Mouse (Mus musculus): ENCODE measurements around the gene Slfn14. TPM values are rescaled to one million over a fixed set of nuclear protein-coding genes. Genes with fewer than 3 reads are reported as not detected.
A peak's percentile ranks its signal among the peaks of the same experiment; 100 is the strongest.

Gene Slfn14
- polyA plus RNA-seq, 1 experiment from 2014 or later: 0.83 TPM

DNA sequence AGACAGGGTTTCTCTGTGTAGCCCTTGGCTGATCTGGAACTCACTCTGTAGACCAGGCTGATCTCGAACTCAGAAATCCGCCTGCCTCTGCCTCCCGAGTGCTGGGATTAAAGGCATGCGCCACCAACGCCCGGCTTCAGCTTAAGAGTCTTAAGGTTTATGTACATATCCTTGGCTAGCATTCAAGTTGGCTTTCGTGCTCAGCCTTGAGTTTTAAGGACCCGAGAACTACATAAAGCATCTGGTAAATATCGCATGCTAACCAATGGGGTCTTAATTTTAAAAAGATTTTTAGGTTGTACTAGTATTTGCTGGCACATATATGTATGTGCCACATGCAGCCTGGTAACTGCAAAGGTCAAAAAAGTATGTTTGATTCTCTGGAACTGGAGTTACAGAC lies 13.2 kb upstream of the Slfn14 start:
- Histone ChIP-seq H3K4me2 (replicated peaks) (no peak overlapping the region), H3K27ac (replicated peaks) (no peak overlapping the region), H3K27me3 (no peaks in the 10 kb centered on the region), H3K9ac (replicated peaks) (no peak overlapping the region), H3K4me1 (peaks cover 31% of the 10 kb centered on the region), H3K9me3 (no peaks in the 10 kb centered on the region), H3K36me3 (peaks cover 15% of the 10 kb centered on the region), H3K4me3 (no peak overlapping the region)
- 96% methylated on average over 9 of the region's 9 CpGs for WGBS
- no peak for ATAC-seq (ENCODE audit: low FRiP score, low read depth)

DNA sequence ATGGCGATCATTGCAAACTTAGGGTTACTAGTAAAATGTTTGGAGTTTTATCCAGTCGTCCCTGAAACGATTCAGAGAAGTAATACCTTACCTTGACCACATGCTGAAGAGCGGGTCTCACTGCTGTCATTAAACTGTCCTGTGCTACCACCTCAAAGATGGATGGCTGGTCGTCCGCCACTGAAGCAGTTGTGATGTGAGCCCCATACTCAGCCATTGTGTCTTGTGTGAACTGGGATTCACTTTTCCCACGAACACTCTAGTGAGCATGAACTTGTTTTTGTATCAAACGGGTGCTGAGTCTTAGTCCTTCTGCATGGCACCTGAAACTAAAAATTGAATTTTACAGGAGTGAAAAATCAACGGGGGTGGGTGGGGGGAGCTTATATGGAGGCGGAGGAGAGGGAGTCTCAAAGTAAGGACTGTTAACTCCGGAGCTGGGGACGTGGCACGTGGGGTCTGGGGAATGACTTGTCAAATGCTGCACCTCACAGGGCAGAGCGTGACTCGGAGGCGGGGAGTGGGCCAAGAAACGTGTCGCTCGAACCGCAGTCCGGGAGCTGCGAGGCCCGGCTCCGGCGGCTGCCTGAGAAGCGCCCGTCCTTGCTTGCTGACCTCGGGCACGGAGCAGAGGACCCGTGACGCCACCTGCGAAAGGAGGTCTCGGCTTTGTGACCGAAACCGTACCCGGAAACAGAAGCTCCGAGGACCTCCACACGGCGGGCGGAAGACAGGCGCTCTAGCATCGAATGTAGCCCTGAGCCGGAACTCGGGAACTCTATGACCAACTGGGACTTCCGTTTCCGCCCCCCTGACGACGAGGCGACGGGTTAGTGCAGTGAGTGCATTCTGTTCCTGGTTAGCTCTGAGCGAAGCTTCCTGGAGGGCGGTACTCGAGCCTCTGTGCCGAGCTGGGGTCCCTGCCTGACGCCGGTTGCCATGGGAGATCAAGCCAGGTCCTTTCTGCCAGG lies 12.0 kb upstream of the Slfn14 start, which contains the start of gene Ap2b1:
Ap2b1 (plus strand) TSS at position 800 of the 971 bp plus-strand sequence.
- peaks cover 23% of the 10 kb centered on the region for H3K4me1 ChIP-seq
- no peaks in the 10 kb centered on the region for H3K9me3 ChIP-seq
- H3K4me3 ChIP-seq: peak within 1 kb of the TSS; percentile 81
- H3K36me3 ChIP-seq: peaks cover 15% of the 10 kb centered on the region
- 2% methylated on average over 56 of the region's 56 CpGs for WGBS
- peak within 1 kb of the TSS; percentile 64 for H3K4me2 ChIP-seq (replicated peaks)
- H3K27me3 ChIP-seq: no peaks in the 10 kb centered on the region
- peak; percentile 88 for ATAC-seq (ENCODE audit: low FRiP score, low read depth)
- peak within 1 kb of the TSS; percentile 72 for H3K9ac ChIP-seq (replicated peaks)
- peak within 1 kb of the TSS; percentile 88 for H3K27ac ChIP-seq (replicated peaks)

DNA sequence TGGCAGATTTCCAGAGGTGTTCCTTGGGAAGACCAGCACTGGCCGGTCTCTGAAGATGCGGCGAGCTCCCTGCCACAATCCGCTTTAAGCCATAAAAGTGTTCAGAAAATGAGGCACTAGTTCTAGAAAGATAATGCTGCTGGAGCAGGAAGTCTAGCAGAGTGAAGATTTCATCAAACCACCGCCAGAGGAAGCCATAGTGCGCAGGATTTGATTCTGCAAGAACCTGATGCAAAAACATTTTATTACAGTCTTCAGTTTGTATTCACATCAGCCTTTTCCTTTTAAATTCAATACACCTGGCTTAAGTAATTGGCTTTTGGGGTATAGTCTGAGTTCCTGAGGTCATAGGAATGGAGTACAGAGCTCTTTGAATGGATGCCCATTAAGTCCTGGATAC lies 11.3 kb upstream of the Slfn14 start:
- Histone ChIP-seq H3K9me3 (no peaks in the 10 kb centered on the region), H3K4me1 (peaks cover 29% of the 10 kb centered on the region), H3K27ac (replicated peaks) (no peak overlapping the region), H3K36me3 (peaks cover 15% of the 10 kb centered on the region), H3K4me3 (peak overlapping the region; percentile 81), H3K4me2 (replicated peaks) (peak overlapping the region; percentile 64), H3K9ac (replicated peaks) (peak overlapping the region; percentile 72), H3K27me3 (no peaks in the 10 kb centered on the region)
- 78% methylated on average over 6 of the region's 6 CpGs for WGBS
- ATAC-seq (ENCODE audit: low FRiP score, low read depth): no peak

DNA sequence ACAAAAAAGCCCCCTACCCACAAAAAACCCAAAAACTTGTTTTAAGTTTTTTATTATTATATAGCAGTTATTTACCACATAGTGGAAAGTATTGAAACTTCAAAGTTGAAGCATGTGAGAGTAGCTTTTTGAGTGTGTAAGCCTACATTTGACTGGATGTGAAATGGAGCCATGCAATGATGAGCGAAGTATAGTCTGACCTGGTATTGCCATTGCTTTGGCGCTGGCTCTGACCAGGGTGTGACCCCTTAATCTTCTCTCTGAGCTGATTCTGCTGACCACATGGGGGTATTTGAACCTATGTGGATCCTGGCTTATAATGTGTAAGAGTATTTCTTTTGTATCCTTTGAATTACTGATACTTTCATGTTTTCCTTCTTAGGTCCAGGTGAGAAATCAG lies 7.6 kb upstream of the Slfn14 start:
- Histone ChIP-seq H3K9me3 (no peaks in the 10 kb centered on the region), H3K4me2 (replicated peaks) (peak overlapping the region; percentile 74; the same call in 1 of the 2 replicates), H3K4me3 (no peak overlapping the region), H3K4me1 (peaks cover 35% of the 10 kb centered on the region), H3K9ac (replicated peaks) (no peak overlapping the region), H3K27ac (replicated peaks) (no peak overlapping the region), H3K36me3 (peaks cover 15% of the 10 kb centered on the region), H3K27me3 (no peaks in the 10 kb centered on the region)
- no peak for ATAC-seq (ENCODE audit: low FRiP score, low read depth)
- WGBS: 83% methylated on average over 2 of the region's 2 CpGs

DNA sequence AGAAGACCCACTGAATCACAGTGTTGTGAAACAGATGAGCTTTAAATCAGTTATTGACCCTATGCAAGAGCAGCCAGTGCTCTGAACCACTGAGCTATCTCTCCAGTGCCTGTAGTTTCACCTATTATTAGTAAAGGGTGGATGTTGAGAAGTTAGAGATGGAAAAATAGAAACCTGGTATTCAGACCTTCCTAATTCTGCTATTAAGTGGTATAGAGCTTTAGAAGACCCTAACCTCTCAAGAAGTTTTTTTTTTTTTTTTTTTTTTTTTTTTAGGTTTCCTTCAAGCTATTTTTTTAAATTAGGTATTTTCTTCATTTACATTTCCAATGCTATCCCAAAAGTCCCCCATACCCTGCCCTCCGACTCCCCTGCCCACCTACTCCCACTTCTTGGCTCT lies 6.7 kb upstream of the Slfn14 start:
- ATAC-seq (ENCODE audit: low FRiP score, low read depth): no peak
- H3K9ac ChIP-seq (replicated peaks): peak overlapping the region; percentile 76
- H3K4me1 ChIP-seq: peaks cover 33% of the 10 kb centered on the region
- H3K36me3 ChIP-seq: peaks cover 15% of the 10 kb centered on the region
- peak overlapping the region; percentile 68 for H3K4me3 ChIP-seq
- 94% methylated on average over 1 of the region's 1 CpGs for WGBS
- H3K4me2 ChIP-seq (replicated peaks): peak overlapping the region; percentile 74
- H3K27me3 ChIP-seq: no peaks in the 10 kb centered on the region
- H3K9me3 ChIP-seq: no peaks in the 10 kb centered on the region
- H3K27ac ChIP-seq (replicated peaks): no peak overlapping the region

DNA sequence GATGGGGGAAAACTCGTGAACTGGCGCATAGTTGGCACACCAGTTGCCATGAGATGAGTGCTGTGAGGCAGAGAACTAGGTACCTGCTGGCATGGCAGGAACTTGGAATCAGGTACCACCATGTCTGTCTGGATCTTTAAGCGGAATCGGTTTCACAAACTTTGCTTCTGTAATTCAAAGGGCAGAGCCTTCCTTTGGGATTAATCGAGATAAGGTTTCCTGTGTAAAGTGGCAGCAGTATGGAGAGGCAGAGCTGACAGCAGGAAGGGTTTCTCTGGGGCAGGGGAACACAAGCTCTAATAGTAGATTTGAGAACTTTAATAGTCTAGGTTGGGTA lies 5.7 kb upstream of the Slfn14 start:
- Histone ChIP-seq H3K4me3 (peak overlapping the region; percentile 68), H3K27ac (replicated peaks) (0 out of 2 replicates have a peak overlapping the region, but pooled peaks have one; percentile 61), H3K4me2 (replicated peaks) (peak overlapping the region; percentile 74), H3K9ac (replicated peaks) (peak overlapping the region; percentile 76), H3K4me1 (peaks cover 25% of the 10 kb centered on the region), H3K27me3 (no peaks in the 10 kb centered on the region), H3K36me3 (peaks cover 15% of the 10 kb centered on the region), H3K9me3 (no peaks in the 10 kb centered on the region)
- no peak for ATAC-seq (ENCODE audit: low FRiP score, low read depth)
- WGBS: 2% methylated on average over 5 of the region's 5 CpGs

DNA sequence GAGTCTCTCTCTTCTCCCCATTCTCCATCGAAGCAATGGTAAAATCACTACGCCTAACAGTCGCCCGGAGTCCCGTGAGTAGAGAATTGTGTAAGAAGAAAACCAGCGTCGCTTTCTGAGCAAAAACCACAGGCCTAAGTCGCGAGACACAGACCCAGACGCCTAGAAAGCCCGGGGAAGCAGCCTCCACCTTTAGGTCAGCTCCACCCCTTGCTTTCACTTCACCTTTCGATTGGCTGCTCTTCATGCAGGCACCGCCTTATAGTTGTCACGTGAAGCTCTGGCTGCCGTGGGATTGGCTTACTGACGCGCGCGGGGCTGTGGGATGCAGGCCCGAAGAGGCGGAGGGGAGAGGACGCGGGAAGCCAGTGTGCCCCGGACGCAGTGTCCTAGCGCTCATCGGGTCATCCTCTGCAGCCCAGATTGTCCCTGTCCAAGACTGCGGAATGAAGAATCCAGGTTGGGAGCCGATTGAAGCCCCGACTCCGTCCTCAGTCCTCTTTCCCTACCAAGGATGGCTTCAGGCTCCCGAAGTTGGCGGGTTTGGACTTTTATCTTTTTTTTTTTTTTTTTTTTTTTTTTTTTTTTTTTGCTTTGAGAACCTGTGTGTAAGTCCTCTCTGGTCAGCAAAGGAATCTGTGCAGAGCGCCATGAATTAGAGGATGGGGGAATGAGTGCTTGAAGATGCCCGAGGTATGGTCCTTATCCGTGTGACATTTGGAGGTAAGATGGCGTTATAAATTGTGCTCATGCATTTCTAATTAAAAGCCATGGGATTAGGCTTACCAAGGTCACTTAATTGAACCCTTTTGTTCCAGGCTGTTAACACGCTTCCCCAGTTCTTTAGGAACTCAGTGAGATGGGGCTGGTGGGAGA lies 5.1 kb upstream of the Slfn14 start:
- peak overlapping the region; percentile 68 for H3K4me3 ChIP-seq
- peak; percentile 99 for ATAC-seq (ENCODE audit: low FRiP score, low read depth)
- under 1% methylated on average over 38 of the region's 38 CpGs for WGBS
- H3K27me3 ChIP-seq: no peaks in the 10 kb centered on the region
- no peaks in the 10 kb centered on the region for H3K9me3 ChIP-seq
- H3K27ac ChIP-seq (replicated peaks): peak overlapping the region; percentile 78
- peak overlapping the region; percentile 76 for H3K9ac ChIP-seq (replicated peaks)
- peaks cover 14% of the 10 kb centered on the region for H3K36me3 ChIP-seq
- H3K4me2 ChIP-seq (replicated peaks): peak overlapping the region; percentile 74
- H3K4me1 ChIP-seq: peaks cover 22% of the 10 kb centered on the region

DNA sequence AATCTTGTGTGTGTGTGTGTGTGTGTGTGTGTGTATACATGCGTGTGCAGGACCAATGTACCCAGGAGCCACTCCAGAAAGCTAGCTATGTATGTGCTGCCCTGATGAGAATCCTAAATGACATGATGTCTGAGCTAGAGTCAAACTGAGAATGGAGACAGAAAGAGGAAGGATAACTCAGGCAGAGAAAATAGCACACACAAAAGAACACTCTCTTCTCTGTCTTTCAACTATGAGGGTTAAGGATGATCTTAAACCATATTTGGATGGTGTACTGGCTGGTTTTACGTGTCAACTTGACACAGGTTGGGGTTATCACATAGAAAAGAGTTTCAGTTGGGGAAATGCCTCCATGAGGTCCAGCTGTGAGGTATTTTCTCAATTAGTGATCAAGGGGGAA lies 3.1 kb upstream of the Slfn14 start:
- no peak overlapping the region for H3K27ac ChIP-seq (replicated peaks)
- H3K36me3 ChIP-seq: no peaks in the 10 kb centered on the region
- peaks cover 18% of the 10 kb centered on the region for H3K4me1 ChIP-seq
- 87% methylated on average over 2 of the region's 2 CpGs for WGBS
- H3K9me3 ChIP-seq: no peaks in the 10 kb centered on the region
- H3K4me3 ChIP-seq: no peak overlapping the region
- ATAC-seq (ENCODE audit: low FRiP score, low read depth): no peak
- no peak overlapping the region for H3K9ac ChIP-seq (replicated peaks)
- H3K4me2 ChIP-seq (replicated peaks): no peak overlapping the region
- H3K27me3 ChIP-seq: no peaks in the 10 kb centered on the region

DNA sequence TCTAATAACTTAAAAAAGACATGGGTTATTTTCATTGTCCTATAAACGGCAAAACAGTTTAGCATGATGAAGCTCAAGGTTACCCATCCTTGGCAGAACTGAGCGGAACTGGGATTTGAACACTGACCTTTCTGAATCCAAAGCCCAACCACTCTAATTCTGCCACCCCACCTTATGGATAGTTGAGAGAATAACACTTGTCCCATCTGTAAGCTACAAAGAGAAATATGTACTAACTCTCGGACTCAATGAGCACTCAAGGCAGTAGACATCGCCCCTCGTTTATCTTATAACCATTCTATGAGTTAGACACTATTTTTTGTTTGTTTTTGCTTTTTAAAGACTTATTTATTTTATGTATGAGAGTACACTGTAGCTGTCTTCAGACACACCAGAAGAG lies 2.5 kb upstream of the Slfn14 start:
- H3K4me3 ChIP-seq: no peak overlapping the region
- 92% methylated on average over 5 of the region's 5 CpGs for WGBS
- H3K4me2 ChIP-seq (replicated peaks): no peak overlapping the region
- H3K4me1 ChIP-seq: peaks cover 18% of the 10 kb centered on the region
- H3K9me3 ChIP-seq: no peaks in the 10 kb centered on the region
- ATAC-seq (ENCODE audit: low FRiP score, low read depth): no peak
- no peaks in the 10 kb centered on the region for H3K27me3 ChIP-seq
- H3K27ac ChIP-seq (replicated peaks): no peak overlapping the region
- H3K9ac ChIP-seq (replicated peaks): no peak overlapping the region
- no peaks in the 10 kb centered on the region for H3K36me3 ChIP-seq

DNA sequence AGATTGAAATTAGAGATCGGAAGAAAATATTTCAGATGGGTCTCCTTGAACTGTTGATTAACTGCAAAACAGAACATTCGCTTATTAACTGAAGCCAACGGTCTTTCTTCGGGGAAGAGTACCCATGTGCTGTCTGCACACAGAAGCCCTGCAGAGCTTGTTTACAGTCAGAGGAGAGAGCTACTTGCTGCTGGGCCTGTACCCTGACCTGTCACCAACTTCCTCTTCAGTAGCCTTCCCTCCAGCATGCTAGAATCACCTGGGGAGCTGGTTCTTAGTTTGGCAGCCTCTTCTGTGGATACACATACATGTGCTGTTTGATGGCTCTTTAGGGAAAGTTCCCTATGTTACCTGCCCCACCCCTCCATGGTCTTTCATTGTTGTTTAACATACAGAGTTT lies 899 bp downstream of the Slfn14 start:
- no peak for ATAC-seq (ENCODE audit: low FRiP score, low read depth)
- H3K4me2 ChIP-seq (replicated peaks): no peak overlapping the region
- no peak overlapping the region for H3K4me3 ChIP-seq
- H3K9ac ChIP-seq (replicated peaks): no peak overlapping the region
- no peaks in the 10 kb centered on the region for H3K9me3 ChIP-seq
- H3K27ac ChIP-seq (replicated peaks): no peak overlapping the region
- WGBS: 92% methylated on average over 4 of the region's 4 CpGs
- no peaks in the 10 kb centered on the region for H3K36me3 ChIP-seq
- H3K4me1 ChIP-seq: no peaks in the 10 kb centered on the region
- H3K27me3 ChIP-seq: no peaks in the 10 kb centered on the region

DNA sequence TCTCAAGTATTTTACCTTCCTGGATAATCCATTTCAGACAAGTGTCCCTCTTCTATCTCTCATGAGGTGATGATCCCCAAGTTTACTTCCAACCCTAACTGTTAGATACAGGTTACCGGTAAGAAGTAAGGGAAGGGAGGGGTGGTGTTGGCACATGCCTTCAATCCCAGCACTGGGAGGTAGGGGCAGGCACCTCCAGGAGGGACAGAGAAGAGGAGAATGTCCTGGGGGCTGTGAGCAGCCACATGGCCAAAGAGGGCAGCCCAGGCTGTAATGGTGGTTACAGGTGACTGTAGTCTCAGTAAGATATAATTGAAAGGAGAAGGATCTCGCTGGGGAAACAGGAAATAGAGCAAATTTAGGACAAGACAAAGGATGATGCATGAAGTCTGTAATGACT lies 4.4 kb downstream of the Slfn14 start:
- no peak overlapping the region for H3K9ac ChIP-seq (replicated peaks)
- H3K4me1 ChIP-seq: no peaks in the 10 kb centered on the region
- no peak overlapping the region for H3K4me2 ChIP-seq (replicated peaks)
- WGBS: 65% methylated on average over 2 of the region's 2 CpGs
- H3K9me3 ChIP-seq: no peaks in the 10 kb centered on the region
- no peak for ATAC-seq (ENCODE audit: low FRiP score, low read depth)
- H3K27me3 ChIP-seq: no peaks in the 10 kb centered on the region
- no peaks in the 10 kb centered on the region for H3K36me3 ChIP-seq
- no peak overlapping the region for H3K27ac ChIP-seq (replicated peaks)
- H3K4me3 ChIP-seq: no peak overlapping the region

DNA sequence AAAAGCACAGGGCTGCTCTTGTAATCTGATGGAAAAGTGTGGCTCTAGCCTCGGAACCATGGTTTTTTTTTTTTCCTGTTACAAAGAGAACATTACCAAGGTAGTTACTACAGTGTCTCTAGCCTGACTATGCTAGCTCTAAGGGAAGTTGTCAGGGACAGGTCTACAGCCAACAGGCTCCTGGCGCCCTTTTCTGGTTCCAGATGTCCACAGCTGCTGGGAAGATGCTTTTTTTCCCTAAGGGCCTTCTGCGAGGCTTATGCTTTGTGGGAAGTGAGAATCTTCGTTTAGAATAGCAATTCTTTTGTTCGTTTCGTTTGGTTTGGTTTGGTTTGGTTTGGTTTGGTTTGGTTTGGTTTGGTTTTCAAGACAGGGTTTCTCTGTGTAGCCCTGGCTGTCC lies 6.8 kb downstream of the Slfn14 start:
- WGBS: 82% methylated on average over 6 of the region's 6 CpGs
- Histone ChIP-seq H3K36me3 (no peaks in the 10 kb centered on the region), H3K4me3 (no peak overlapping the region), H3K27ac (replicated peaks) (no peak overlapping the region), H3K4me1 (no peaks in the 10 kb centered on the region), H3K27me3 (no peaks in the 10 kb centered on the region), H3K9me3 (no peaks in the 10 kb centered on the region), H3K4me2 (replicated peaks) (no peak overlapping the region), H3K9ac (replicated peaks) (no peak overlapping the region)
- no peak for ATAC-seq (ENCODE audit: low FRiP score, low read depth)

Measured in midbrain, embryonic 12.5 days (tissue).